Comparison of ENCODE assay signal across 8 mouse cellular contexts in genomic region chr1:92909068-92909467, GRCm38 (mm10). TPM values are rescaled to one million over a fixed set of nuclear protein-coding genes. Genes with fewer than 3 reads are reported as not detected.
DNase-seq lines count a peak whose midpoint lies in the region; ATAC-seq and TF ChIP-seq lines count a peak whose summit lies in the region.

No protein-coding gene starts in this region.

- TF ChIP-seq EP300 in liver, embryonic 14.5 days (IDR thresholded peaks at IDR 0.05; ENCODE audit: low read depth) = no peak

- peak; percentile 53 for DNase-seq in forebrain, embryonic 14.5 days (ENCODE audit: low spot score)
- DNase-seq in liver, embryonic 14.5 days (ENCODE audit: low read depth in 3 of 3, low spot score in 3 of 3) = peak in 1 of 3 experiments; percentile 41
- DNase-seq in liver = no peak
- DNase-seq in ZHBTc4 (ENCODE audit: low read depth, low spot score) = peak; percentile 83
- DNase-seq in retina, postnatal 1 day = peak; percentile 63
- DNase-seq in urinary bladder, postnatal 25 days (ENCODE audit: low spot score) = no peak
- DNase-seq in adrenal gland, postnatal 4 days (ENCODE audit: low spot score in 2 of 2) = no peak

- ATAC-seq in forebrain, embryonic 14.5 days = no peak
- no peak for ATAC-seq in forebrain, embryonic 15.5 days (replicated peaks)
- ATAC-seq in liver, embryonic 14.5 days (ENCODE audit: insufficient read depth) = no peak

- H3K4me1 ChIP-seq in forebrain, embryonic 14.5 days (ENCODE audit: control insufficient read depth, insufficient read depth, low read length) = peaks cover 24% of the 10 kb centered on the region
- H3K4me1 ChIP-seq in forebrain, embryonic 15.5 days = peaks cover 52% of the 10 kb centered on the region
- peaks cover 14 to 26% of the 10 kb centered on the region in 2 experiments for H3K4me1 ChIP-seq in liver, embryonic 14.5 days (replicated peaks; ENCODE audit: control insufficient read depth in 2 of 2, insufficient read depth in 2 of 2, low read length in 1 of 2)

- peak; percentile 64 for TF ChIP-seq CTCF in liver, embryonic 14.5 days (IDR thresholded peaks at IDR 0.05; ENCODE audit: low read depth)

- no peaks in the 10 kb centered on the region for H3K27me3 ChIP-seq in forebrain, embryonic 14.5 days (replicated peaks; ENCODE audit: control insufficient read depth, insufficient read depth, low read length)
- H3K27me3 ChIP-seq in forebrain, embryonic 15.5 days = no peaks in the 10 kb centered on the region
- H3K27me3 ChIP-seq in liver, embryonic 14.5 days (ENCODE audit: control insufficient read depth, insufficient read depth, low read length) = no peaks in the 10 kb centered on the region

- H3K4me3 ChIP-seq in forebrain, embryonic 14.5 days (ENCODE audit: low read depth, low read length) = no peak overlapping the region
- H3K4me3 ChIP-seq in forebrain, embryonic 15.5 days = no peak overlapping the region
- no peak overlapping the region for H3K4me3 ChIP-seq in liver, embryonic 14.5 days (ENCODE audit: insufficient read depth in 1 of 2, low read depth in 2 of 2, low read length in 2 of 2)

- 63% methylated on average over 4 of the region's 4 CpGs for WGBS in forebrain, embryonic 14.5 days
- WGBS in forebrain, embryonic 15.5 days = 65% methylated on average over 4 of the region's 4 CpGs
- 53% methylated on average over 4 of the region's 4 CpGs for WGBS in liver, embryonic 14.5 days (ENCODE audit: insufficient replicate concordance)

- H3K4me2 ChIP-seq in forebrain, embryonic 14.5 days (ENCODE audit: low read length) = no peak overlapping the region
- no peak overlapping the region for H3K4me2 ChIP-seq in forebrain, embryonic 15.5 days (replicated peaks)
- no peak overlapping the region for H3K4me2 ChIP-seq in liver, embryonic 14.5 days (ENCODE audit: low read depth)

- no peak overlapping the region for H3K27ac ChIP-seq in forebrain, embryonic 14.5 days (ENCODE audit: low read depth, low read length)
- no peak overlapping the region for H3K27ac ChIP-seq in forebrain, embryonic 15.5 days (replicated peaks)
- no peak overlapping the region for H3K27ac ChIP-seq in liver, embryonic 14.5 days

- no peaks in the 10 kb centered on the region for H3K9me3 ChIP-seq in forebrain, embryonic 14.5 days (replicated peaks; ENCODE audit: control insufficient read depth, low read length)
- H3K9me3 ChIP-seq in forebrain, embryonic 15.5 days = no peaks in the 10 kb centered on the region
- no peaks in the 10 kb centered on the region for H3K9me3 ChIP-seq in liver, embryonic 14.5 days (ENCODE audit: control insufficient read depth, low read length)

- H3K36me3 ChIP-seq in forebrain, embryonic 14.5 days (ENCODE audit: control insufficient read depth, insufficient read depth, low read length) = peaks cover 4% of the 10 kb centered on the region; the same call in 1 of the 2 replicates
- H3K36me3 ChIP-seq in forebrain, embryonic 15.5 days = no peaks in the 10 kb centered on the region
- H3K36me3 ChIP-seq in liver, embryonic 14.5 days (replicated peaks; ENCODE audit: control insufficient read depth, insufficient read depth, low read depth) = no peaks in the 10 kb centered on the region

- no peak overlapping the region for H3K9ac ChIP-seq in forebrain, embryonic 14.5 days (ENCODE audit: low read length)
- no peak overlapping the region for H3K9ac ChIP-seq in forebrain, embryonic 15.5 days (replicated peaks)
- H3K9ac ChIP-seq in liver, embryonic 14.5 days (replicated peaks) = no peak overlapping the region

RNA-seq across cellular contexts. Expression of gene Rnpepl1, which starts 1.5 kb away (rescaled TPM):
- 15.5 and 20.1 TPM in 2 replicates for polyA plus RNA-seq in forebrain, embryonic 14.5 days (2014; fragmentation: Nextera tagmentation; extraction: Ambion mirVana)
- 31.1 and 33.6 TPM in 2 replicates for polyA plus RNA-seq in forebrain, embryonic 15.5 days (2015; fragmentation: Nextera tagmentation; extraction: Ambion mirVana)
- polyA plus RNA-seq in liver, embryonic 14.5 days (2012; rRNA removed) = 10.7 and 15.3 TPM in 2 replicates
- 8.7 and 10.7 TPM in 2 replicates for polyA plus RNA-seq in liver, embryonic 14.5 days (2014; fragmentation: Nextera tagmentation; extraction: Ambion mirVana)
- 10 to 100 TPM; 74.3 to 74.6 TPM for total RNA-seq in adrenal gland, postnatal 4 days (2021)

RNA-seq across cellular contexts. Expression of gene Dusp28, which starts 2.3 kb away (rescaled TPM):
- 12.2 and 12.7 TPM in 2 replicates for polyA plus RNA-seq in forebrain, embryonic 14.5 days (2014; fragmentation: Nextera tagmentation; extraction: Ambion mirVana)
- polyA plus RNA-seq in forebrain, embryonic 15.5 days (2015; fragmentation: Nextera tagmentation; extraction: Ambion mirVana) = 12.8 and 15.1 TPM in 2 replicates
- polyA plus RNA-seq in liver, embryonic 14.5 days (2012; rRNA removed) = 5.2 and 6.4 TPM in 2 replicates
- polyA plus RNA-seq in liver, embryonic 14.5 days (2014; fragmentation: Nextera tagmentation; extraction: Ambion mirVana) = 4.4 and 5.4 TPM in 2 replicates
- total RNA-seq in adrenal gland, postnatal 4 days (2021) = 10 to 100 TPM; 11.6 to 13.2 TPM

RNA-seq across cellular contexts. Expression of gene Ankmy1, which starts 6.4 kb away (rescaled TPM):
- 1.5 and 2.4 TPM in 2 replicates for polyA plus RNA-seq in forebrain, embryonic 14.5 days (2014; fragmentation: Nextera tagmentation; extraction: Ambion mirVana)
- polyA plus RNA-seq in forebrain, embryonic 15.5 days (2015; fragmentation: Nextera tagmentation; extraction: Ambion mirVana) = 0.93 and 1.1 TPM in 2 replicates
- 0.02 and 0.05 TPM in 2 replicates for polyA plus RNA-seq in liver, embryonic 14.5 days (2012; rRNA removed)
- polyA plus RNA-seq in liver, embryonic 14.5 days (2014; fragmentation: Nextera tagmentation; extraction: Ambion mirVana) = not detected in 2 replicates
- 1 to 10 TPM; 1.2 TPM for total RNA-seq in adrenal gland, postnatal 4 days (2021)

RNA-seq across cellular contexts. Expression of gene Capn10, which starts 25.1 kb away (rescaled TPM):
- polyA plus RNA-seq in forebrain, embryonic 14.5 days (2014; fragmentation: Nextera tagmentation; extraction: Ambion mirVana) = 40.2 and 52.8 TPM in 2 replicates
- polyA plus RNA-seq in forebrain, embryonic 15.5 days (2015; fragmentation: Nextera tagmentation; extraction: Ambion mirVana) = 60.9 and 67.5 TPM in 2 replicates
- 7.4 and 8.8 TPM in 2 replicates for polyA plus RNA-seq in liver, embryonic 14.5 days (2012; rRNA removed)
- 8.1 and 9.1 TPM in 2 replicates for polyA plus RNA-seq in liver, embryonic 14.5 days (2014; fragmentation: Nextera tagmentation; extraction: Ambion mirVana)
- 10 to 100 TPM; 32.5 to 34.7 TPM for total RNA-seq in adrenal gland, postnatal 4 days (2021)

RNA-seq across cellular contexts. Expression of gene Gpr35, which starts 41.6 kb away (rescaled TPM):
- polyA plus RNA-seq in forebrain, embryonic 14.5 days (2014; fragmentation: Nextera tagmentation; extraction: Ambion mirVana) = 0.29 and 0.33 TPM in 2 replicates
- 0.36 and 0.46 TPM in 2 replicates for polyA plus RNA-seq in forebrain, embryonic 15.5 days (2015; fragmentation: Nextera tagmentation; extraction: Ambion mirVana)
- 0.40 and 0.48 TPM in 2 replicates for polyA plus RNA-seq in liver, embryonic 14.5 days (2012; rRNA removed)
- polyA plus RNA-seq in liver, embryonic 14.5 days (2014; fragmentation: Nextera tagmentation; extraction: Ambion mirVana) = 0.57 and 0.76 TPM in 2 replicates
- total RNA-seq in adrenal gland, postnatal 4 days (2021) = under 1 TPM; 0.62 to 0.76 TPM

Comparison
In these comparisons a context has a peak if more than half of its experiments do, and no peak if none do; other contexts are left out.
1. DNase-seq: peak in forebrain, embryonic 14.5 days (single experiment), ZHBTc4 (single experiment) and retina, postnatal 1 day (single experiment); none in liver (single experiment), urinary bladder, postnatal 25 days (single experiment) and adrenal gland, postnatal 4 days (0 of 2).